Mouse (Mus musculus) myocyte (in vitro differentiated cells): ENCODE data around the gene Selenow.

Source experiments
- E2F4 ChIP-seq: IDR thresholded peaks from one replicate; pipeline ENCODE4 v1.6.1; 2011; ENCODE audit warnings: mild to moderate bottlenecking, control low read depth, moderate library complexity; ENCODE audit not compliant: insufficient read depth
- POLR2A ChIP-seq: IDR thresholded peaks from one replicate; pipeline ENCODE4 v1.6.1; 2011; ENCODE audit warnings: low read depth, mild to moderate bottlenecking, control low read depth, moderate library complexity; ENCODE audit not compliant: insufficient read length
- REST ChIP-seq: IDR thresholded peaks from one replicate; pipeline ENCODE4 v1.6.1; 2011; ENCODE audit warnings: mild to moderate bottlenecking, control low read depth, moderate library complexity; ENCODE audit not compliant: insufficient read depth, insufficient read length
- TCF12 ChIP-seq: IDR thresholded peaks from one replicate; pipeline ENCODE4 v1.6.1; 2011; ENCODE audit warnings: mild to moderate bottlenecking, control low read depth; ENCODE audit not compliant: poor library complexity, insufficient read depth, severe bottlenecking
- USF1 ChIP-seq: IDR thresholded peaks from one replicate; pipeline ENCODE4 v1.6.1; 2011; ENCODE audit warnings: low read depth, mild to moderate bottlenecking, control low read depth, moderate library complexity

GRCm38 (mm10) chr7:15949216-15949790 lies 27.1 kb upstream of the Selenow start:
- TF ChIP-seq POLR2A: no peak
- no peak for TF ChIP-seq TCF12
- no peak for TF ChIP-seq E2F4
- no peak for TF ChIP-seq REST
- no peak for TF ChIP-seq USF1
